In the genomic region with DNA sequence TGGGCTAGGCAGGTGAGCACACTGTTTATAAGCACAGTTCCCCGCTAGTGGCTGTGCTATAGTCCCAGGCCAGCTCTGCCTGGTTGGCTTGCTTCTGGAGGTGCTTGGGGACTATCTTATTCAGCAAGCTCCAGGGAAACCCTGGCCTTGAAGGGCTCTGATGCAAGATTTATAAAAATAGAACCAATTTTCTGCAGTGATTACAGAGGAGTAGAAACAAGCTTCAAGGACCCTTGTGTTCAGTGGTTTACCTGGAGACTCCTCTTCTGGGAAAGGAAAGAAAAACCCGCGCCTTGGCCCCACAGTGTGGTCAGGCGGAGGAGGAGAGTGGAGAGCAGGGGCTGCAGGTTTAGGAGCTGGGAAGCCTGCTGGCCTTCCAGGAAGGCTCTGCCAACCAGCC, we compare ENCODE assay signal across 11 mouse cellular contexts.
"Had no signal": no experiment of that assay in that cellular context is flagged by ENCODE, and none has a peak within 500 bp of the region (broad histone marks: within the 10 kb centered on the region; RNA-seq: fewer than 3 reads in every experiment).

No protein-coding gene starts in this region.

- H3K4me1 ChIP-seq: limb, embryonic 15.5 days; liver, embryonic 12.5 days; megakaryocyte, embryonic 14.5 days had no signal

- H3K4me3 ChIP-seq: limb, embryonic 15.5 days; liver, embryonic 12.5 days; megakaryocyte, embryonic 14.5 days; midbrain, embryonic 15.5 days; neural tube, embryonic 12.5 days had no signal

- DNase-seq: kidney, adult 11 months; kidney, adult 9 months; kidney, postnatal 36 days; layer of hippocampus, adult 9-11 months; layer of hippocampus, postnatal 36 days; thymus, postnatal 36 days had no signal
